Mouse (Mus musculus) heart, postnatal 14 days (tissue): ENCODE data around the gene Hoxd13. TPM values are rescaled to one million over a fixed set of nuclear protein-coding genes. Genes with fewer than 3 reads are reported as not detected.

Source experiments
- DNase-seq, 2 experiments: peaks; one replicate each; pipeline ENCODE4 v3.0.0; 2021 to 2022
- intact Hi-C: fragments of 180-260 bp; cut with DNase I; formaldehyde crosslinking; loops from one replicate; pipeline ENCODE4 v1.15.1; 2025
- microRNA-seq, 2 experiments: library from miRNA; unstranded; fragments of <30 nt; microRNA quantifications; one replicate each; pipeline ENCODE4 v1.2.0; 2021 to 2022
- total RNA-seq, 2 experiments: library from RNA; stranded (reverse); gene quantifications; 2 replicates each; pipeline ENCODE4 v1.2.3; 2021

Hoxd13 gene
- total RNA-seq, 2 experiments from 2014 or later, result not detected

DNA sequence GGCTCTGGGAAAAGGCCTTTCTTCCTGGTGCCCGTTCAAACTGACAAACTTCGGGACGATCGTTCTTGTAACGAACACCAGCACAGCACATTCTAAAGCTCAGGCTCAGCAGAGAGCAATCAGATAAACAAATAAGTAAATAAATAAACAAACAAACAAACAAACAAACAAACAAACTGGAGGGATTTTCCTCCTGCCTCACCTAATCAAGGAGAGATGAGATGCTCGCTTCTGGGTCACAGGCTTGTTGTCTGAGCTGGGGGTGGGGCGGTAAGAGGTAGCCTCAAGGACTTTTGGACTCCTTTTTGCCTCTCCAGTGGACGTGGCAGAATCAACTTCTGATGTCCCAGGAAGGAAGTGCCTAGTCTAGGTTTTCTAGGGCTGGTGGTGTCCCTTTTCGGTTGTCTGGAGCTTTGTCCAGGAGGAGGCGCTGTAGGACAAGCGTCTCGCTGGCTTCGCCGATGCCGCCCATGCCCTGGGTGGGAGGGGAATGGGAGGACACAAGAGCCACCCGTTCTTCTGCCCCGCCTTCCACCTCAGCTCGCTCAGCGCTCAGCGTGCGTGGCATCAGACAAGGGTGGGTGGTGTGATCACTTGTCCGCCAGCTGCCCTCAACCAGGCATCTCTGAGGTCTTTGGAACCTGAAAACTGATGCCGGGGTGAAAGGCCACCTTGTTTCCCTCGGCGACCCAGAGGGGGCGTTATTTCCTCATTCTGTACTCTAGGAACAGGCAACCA lies 47.6 kb downstream of the Hoxd13 start:
- DNase-seq, result peak; percentile 87 to 95
- intact Hi-C loops, result loop anchor here (1.0 to 2.0 kb wide), 3 partner anchors 249 to 423 kb away; no protein-coding TSS in a partner anchor

DNA sequence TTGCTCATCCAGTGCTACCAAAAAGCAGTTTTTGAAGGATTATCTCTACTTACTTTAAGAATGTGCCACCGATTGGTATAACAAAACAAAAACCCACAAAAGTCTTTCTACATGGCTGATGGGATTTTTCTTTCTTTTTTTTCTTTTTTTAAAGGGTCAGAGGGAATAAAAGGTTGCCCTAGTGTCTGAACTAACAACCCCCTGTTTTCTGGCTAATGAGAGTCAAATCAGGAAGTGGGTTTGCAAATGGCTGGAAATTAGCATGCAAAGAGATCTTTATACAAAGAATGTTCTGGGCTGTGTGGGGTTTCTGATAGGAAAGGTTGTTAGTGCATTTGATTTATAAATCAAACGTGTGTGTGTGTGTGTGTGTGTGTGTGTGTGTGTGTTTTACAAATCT lies 52.3 kb downstream of the Hoxd13 start:
- intact Hi-C loops, result no loop called here
- no peak for DNase-seq

DNA sequence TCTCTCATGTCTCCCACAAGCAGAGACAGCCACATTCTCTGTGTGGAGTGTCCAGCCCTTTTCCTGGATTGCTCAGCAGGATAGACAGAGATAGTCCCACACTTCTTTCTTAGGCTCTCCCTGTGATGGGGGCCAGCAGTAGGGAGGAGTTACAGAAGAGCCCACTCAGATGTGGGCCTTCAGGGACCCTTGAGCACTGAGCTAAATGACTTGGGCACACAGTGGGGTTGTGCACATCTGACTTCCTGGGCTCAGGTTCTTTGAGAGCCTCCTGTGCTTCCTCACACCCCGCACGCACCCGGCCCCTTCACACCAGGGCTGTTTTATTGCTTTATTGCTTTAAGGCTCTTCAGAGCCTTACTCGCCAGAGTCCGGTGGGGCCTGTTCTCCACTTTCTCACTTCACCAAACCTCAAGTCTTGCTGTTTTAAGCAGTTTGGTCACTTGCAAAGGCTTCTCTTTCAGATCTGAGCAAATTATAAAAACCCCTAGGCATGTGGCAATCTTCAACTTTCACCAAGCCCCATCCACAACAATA lies 52.9 kb downstream of the Hoxd13 start:
- no peak for DNase-seq
- intact Hi-C loops, result no loop called here

Small RNAs within 50 kb of the gene (microRNA-seq; reads per million reads assigned to microRNA genes)
- gene Gm44463, result 0 reads per million in 2 experiments

Other genes with a start within 250 kb of the Hoxd13 start
- 10 to 100 TPM; 16.8 to 18.8 TPM for gene Lnpk, start 88.9 kb upstream of the Hoxd13 start, total RNA-seq
- not detected for gene Evx2, start 8.8 kb upstream of the Hoxd13 start, total RNA-seq
- gene Hoxd12, start 6.7 kb downstream of the Hoxd13 start, total RNA-seq, result not detected
- gene Hoxd11, start 11.2 kb downstream of the Hoxd13 start, total RNA-seq, result not detected
- under 1 TPM in 1 of 2 experiments, not detected in 1; 0.14 TPM for gene Hoxd10, start 23.6 kb downstream of the Hoxd13 start, total RNA-seq
- gene Hoxd9, start 29.4 kb downstream of the Hoxd13 start, total RNA-seq, result under 1 TPM; 0.12 to 0.24 TPM
- 1 to 10 TPM; 1.5 to 1.6 TPM for gene Hoxd8, start 36.3 kb downstream of the Hoxd13 start, total RNA-seq
- not detected for gene Hoxd3, start 43.6 kb downstream of the Hoxd13 start, total RNA-seq
- under 1 TPM; 0.36 to 0.51 TPM for gene Hoxd4, start 43.6 kb downstream of the Hoxd13 start, total RNA-seq
- gene Gm28230, start 58.4 kb downstream of the Hoxd13 start, total RNA-seq, result under 1 TPM in 1 of 2 experiments, not detected in 1; 0.07 TPM
- gene Hoxd1, start 94.7 kb downstream of the Hoxd13 start, total RNA-seq, result not detected
- gene Mtx2, start 157.5 kb downstream of the Hoxd13 start, total RNA-seq, result 100 to 1,000 TPM; 104 to 121 TPM